Mouse (Mus musculus): ENCODE data around the gene Rita1. TPM values are rescaled to one million over a fixed set of nuclear protein-coding genes. Genes with fewer than 3 reads are reported as not detected.

Gene Rita1
- polyA plus RNA-seq, 1 experiment = 13.0 TPM

DNA sequence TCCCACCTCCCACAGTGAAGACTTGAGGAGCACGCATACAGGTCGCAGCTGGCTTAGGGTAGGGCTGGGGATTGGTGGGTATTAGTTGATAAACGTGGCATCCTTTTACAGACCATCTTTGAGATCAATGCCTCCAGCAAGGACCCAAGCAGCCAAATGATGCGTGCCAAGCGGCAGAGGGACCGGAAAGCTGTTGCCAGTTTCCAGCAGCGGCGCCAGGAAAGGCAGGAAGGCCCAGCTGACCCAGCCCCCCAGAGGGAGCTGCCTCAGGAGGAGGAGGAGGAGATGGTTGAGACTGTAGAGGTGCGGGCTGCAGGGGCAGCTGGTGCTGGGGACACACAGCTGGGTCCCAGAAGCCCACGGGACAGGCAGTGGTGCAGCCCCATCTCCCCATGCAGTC lies 12.0 kb upstream of the Rita1 start:
- TF ChIP-seq CTCF (IDR thresholded peaks at IDR 0.05; ENCODE audit: low read depth, low read length) (no peak), POLR2A (IDR thresholded peaks at IDR 0.05; ENCODE audit: insufficient read depth, low read length) (no peak), EP300 (IDR thresholded peaks at IDR 0.05; ENCODE audit: insufficient read depth, low read depth, low read length) (no peak)
- H3K4me3 ChIP-seq (ENCODE audit: low read depth, low read length) = no peak overlapping the region
- H3K27me3 ChIP-seq (ENCODE audit: control insufficient read depth, insufficient read depth, low read length, poor library complexity, severe bottlenecking) = no peaks in the 10 kb centered on the region
- H3K9me3 ChIP-seq (replicated peaks; ENCODE audit: control insufficient read depth, insufficient read depth, low read length, poor library complexity, severe bottlenecking) = no peaks in the 10 kb centered on the region
- no peak overlapping the region for H3K27ac ChIP-seq (ENCODE audit: insufficient read depth, low read length)
- H3K4me1 ChIP-seq (ENCODE audit: control insufficient read depth, insufficient read depth, low read length) = peaks cover 7% of the 10 kb centered on the region
- no peak overlapping the region for H3K9ac ChIP-seq (ENCODE audit: low read depth, poor library complexity, severe bottlenecking)
- H3K36me3 ChIP-seq (ENCODE audit: control insufficient read depth, insufficient read depth, low read length, poor library complexity, severe bottlenecking) = peaks cover 35% of the 10 kb centered on the region

DNA sequence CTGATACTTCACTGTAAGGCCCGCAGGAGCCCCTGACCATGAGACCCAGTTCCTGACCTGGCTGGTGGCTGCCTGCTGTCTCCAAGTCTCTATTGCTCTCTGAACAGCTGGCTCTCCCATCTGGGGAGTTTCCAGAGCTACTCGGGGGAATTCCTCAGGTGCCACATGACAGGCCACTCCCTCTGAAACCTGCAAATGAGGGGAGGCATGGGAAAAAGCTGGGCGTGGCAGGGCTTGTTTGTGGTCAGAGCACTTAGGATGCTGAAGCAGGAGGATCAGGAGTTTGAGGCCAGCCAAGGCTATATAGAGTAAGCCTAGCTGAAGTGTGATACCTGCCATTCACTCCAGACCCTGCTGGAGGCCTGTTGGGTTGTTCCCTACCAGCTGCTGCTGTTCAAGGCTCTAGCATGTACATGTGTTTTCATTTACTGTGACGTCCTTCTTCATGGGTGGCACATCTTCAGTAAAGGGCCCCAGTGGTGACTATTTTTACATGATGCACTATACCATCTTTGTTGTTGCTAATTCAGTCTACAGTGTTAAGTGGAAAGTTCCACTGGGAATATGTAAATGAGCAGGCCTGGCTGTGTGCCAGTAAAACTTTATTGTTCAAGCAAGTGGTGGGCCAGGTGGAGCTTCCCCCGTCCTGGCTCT lies 9.9 kb upstream of the Rita1 start:
- TF ChIP-seq EP300 (IDR thresholded peaks at IDR 0.05; ENCODE audit: insufficient read depth, low read depth, low read length) = peak; percentile 36; the same call in 1 of the 2 replicates
- no peak for TF ChIP-seq CTCF (IDR thresholded peaks at IDR 0.05; ENCODE audit: low read depth, low read length)
- no peak overlapping the region for H3K9ac ChIP-seq (ENCODE audit: low read depth, poor library complexity, severe bottlenecking)

DNA sequence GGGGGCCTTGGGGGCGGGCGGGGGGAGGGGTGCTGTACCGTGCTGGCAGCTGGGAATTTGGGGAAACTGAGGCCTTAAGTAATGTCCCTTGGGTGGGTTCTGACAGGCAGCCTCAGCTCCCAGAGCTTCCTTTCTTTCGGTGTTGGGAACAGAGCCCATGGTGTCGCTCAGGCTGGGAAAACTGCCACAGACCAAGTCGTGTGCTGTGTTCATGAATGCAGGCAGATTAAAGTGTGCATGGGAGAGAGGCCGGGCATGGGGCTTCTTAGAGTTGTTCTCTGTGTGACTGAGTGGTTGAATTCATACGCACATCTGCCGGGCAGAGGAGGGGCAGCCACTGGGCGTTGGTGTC lies 9.4 kb upstream of the Rita1 start:
- no peak overlapping the region for H3K27ac ChIP-seq (ENCODE audit: insufficient read depth, low read length)
- H3K4me1 ChIP-seq (ENCODE audit: control insufficient read depth, insufficient read depth, low read length) = peaks cover 8% of the 10 kb centered on the region
- H3K27me3 ChIP-seq (ENCODE audit: control insufficient read depth, insufficient read depth, low read length, poor library complexity, severe bottlenecking) = no peaks in the 10 kb centered on the region
- peaks cover 39% of the 10 kb centered on the region for H3K36me3 ChIP-seq (ENCODE audit: control insufficient read depth, insufficient read depth, low read length, poor library complexity, severe bottlenecking)
- H3K9ac ChIP-seq (ENCODE audit: low read depth, poor library complexity, severe bottlenecking) = no peak overlapping the region
- H3K9me3 ChIP-seq (replicated peaks; ENCODE audit: control insufficient read depth, insufficient read depth, low read length, poor library complexity, severe bottlenecking) = no peaks in the 10 kb centered on the region
- no peak overlapping the region for H3K4me3 ChIP-seq (ENCODE audit: low read depth, low read length)
- TF ChIP-seq POLR2A (IDR thresholded peaks at IDR 0.05; ENCODE audit: insufficient read depth, low read length) (no peak), EP300 (IDR thresholded peaks at IDR 0.05; ENCODE audit: insufficient read depth, low read depth, low read length) (no peak), CTCF (IDR thresholded peaks at IDR 0.05; ENCODE audit: low read depth, low read length) (no peak)

More for the DNA sequence above, 9.9 kb upstream of the Rita1 start:
- Histone ChIP-seq H3K4me3 (ENCODE audit: low read depth, low read length) (no peak overlapping the region), H3K9me3 (replicated peaks; ENCODE audit: control insufficient read depth, insufficient read depth, low read length, poor library complexity, severe bottlenecking) (no peaks in the 10 kb centered on the region), H3K27ac (ENCODE audit: insufficient read depth, low read length) (peak overlapping the region; percentile 29), H3K36me3 (ENCODE audit: control insufficient read depth, insufficient read depth, low read length, poor library complexity, severe bottlenecking) (peaks cover 41% of the 10 kb centered on the region), H3K27me3 (ENCODE audit: control insufficient read depth, insufficient read depth, low read length, poor library complexity, severe bottlenecking) (no peaks in the 10 kb centered on the region), H3K4me1 (ENCODE audit: control insufficient read depth, insufficient read depth, low read length) (peaks cover 8% of the 10 kb centered on the region)

DNA sequence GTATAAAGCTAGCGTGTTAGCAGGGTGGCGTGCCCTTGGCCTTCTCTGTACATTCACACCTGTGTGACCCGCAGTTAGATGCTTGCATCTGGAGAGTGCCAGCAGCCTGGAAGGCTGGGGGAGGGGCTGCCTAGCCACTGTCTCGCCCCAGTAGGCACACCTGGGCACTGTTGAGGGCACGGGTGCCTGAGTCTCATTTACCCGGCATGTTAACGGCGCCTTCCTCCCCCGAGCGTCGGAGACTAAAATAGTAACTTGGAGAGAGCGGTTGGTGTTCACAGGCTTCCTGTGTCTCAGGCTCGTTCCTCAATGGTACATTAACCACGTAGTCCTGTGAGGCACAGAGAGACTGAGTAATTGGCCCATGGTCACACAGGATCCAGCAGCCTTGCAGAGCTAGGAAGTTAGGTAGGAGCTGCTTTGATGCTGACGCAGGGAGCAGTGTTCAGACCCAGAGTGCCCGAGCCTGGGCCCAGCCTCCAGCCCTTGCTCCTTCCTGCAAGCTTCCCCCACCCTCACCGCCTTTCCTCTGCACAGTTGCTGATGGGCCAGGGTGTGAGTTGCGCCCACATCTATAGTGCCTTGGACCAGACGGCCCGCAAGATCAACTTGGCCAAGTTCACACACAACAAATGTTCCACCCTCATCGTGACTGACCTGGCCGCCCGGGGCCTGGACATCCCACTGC lies 8.8 kb upstream of the Rita1 start:
- H3K4me1 ChIP-seq (ENCODE audit: control insufficient read depth, insufficient read depth, low read length) = peaks cover 8% of the 10 kb centered on the region
- no peak overlapping the region for H3K9ac ChIP-seq (ENCODE audit: low read depth, poor library complexity, severe bottlenecking)
- TF ChIP-seq EP300 (IDR thresholded peaks at IDR 0.05; ENCODE audit: insufficient read depth, low read depth, low read length) (no peak), POLR2A (IDR thresholded peaks at IDR 0.05; ENCODE audit: insufficient read depth, low read length) (no peak), CTCF (IDR thresholded peaks at IDR 0.05; ENCODE audit: low read depth, low read length) (no peak)
- no peaks in the 10 kb centered on the region for H3K27me3 ChIP-seq (ENCODE audit: control insufficient read depth, insufficient read depth, low read length, poor library complexity, severe bottlenecking)
- H3K27ac ChIP-seq (ENCODE audit: insufficient read depth, low read length) = no peak overlapping the region
- H3K36me3 ChIP-seq (ENCODE audit: control insufficient read depth, insufficient read depth, low read length, poor library complexity, severe bottlenecking) = peaks cover 42% of the 10 kb centered on the region
- H3K4me3 ChIP-seq (ENCODE audit: low read depth, low read length) = no peak overlapping the region
- no peaks in the 10 kb centered on the region for H3K9me3 ChIP-seq (replicated peaks; ENCODE audit: control insufficient read depth, insufficient read depth, low read length, poor library complexity, severe bottlenecking)

DNA sequence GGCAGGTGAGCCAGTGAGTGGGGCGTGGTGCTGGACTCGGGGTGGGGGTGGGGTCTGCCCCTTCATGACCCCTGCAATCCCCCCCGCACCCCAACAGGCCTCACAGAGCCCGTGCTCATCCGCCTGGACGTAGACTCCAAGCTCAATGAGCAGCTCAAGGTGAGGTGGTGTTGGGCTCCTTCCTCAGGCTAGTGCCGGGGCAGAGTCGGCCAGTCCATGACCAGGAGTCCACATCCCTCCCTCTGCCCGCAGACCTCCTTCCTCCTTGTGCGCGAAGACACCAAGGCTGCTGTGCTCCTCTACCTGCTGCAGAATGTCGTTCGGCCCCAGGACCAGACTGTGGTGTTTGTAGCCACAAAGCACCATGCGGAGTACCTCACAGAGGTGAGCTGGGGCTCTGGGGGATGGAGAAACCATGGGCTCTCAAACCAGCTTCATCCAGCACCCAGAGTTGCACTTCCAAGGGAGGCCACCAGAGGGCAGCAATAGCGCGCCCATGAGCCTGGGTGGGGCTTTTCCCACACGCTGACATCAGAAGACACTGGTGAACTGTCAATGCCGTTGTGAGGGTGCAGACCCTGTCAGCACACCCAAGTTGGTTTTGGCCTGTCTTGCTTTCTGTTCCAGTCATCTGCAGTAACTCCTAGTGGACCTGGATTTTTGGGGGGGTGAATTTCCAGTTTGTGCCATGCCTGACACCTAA lies 8.1 kb upstream of the Rita1 start:
- TF ChIP-seq POLR2A (IDR thresholded peaks at IDR 0.05; ENCODE audit: insufficient read depth, low read length) (no peak), EP300 (IDR thresholded peaks at IDR 0.05; ENCODE audit: insufficient read depth, low read depth, low read length) (no peak), CTCF (IDR thresholded peaks at IDR 0.05; ENCODE audit: low read depth, low read length) (peak; percentile 94)
- H3K4me3 ChIP-seq (ENCODE audit: low read depth, low read length) = no peak overlapping the region
- no peak overlapping the region for H3K9ac ChIP-seq (ENCODE audit: low read depth, poor library complexity, severe bottlenecking)
- no peaks in the 10 kb centered on the region for H3K9me3 ChIP-seq (replicated peaks; ENCODE audit: control insufficient read depth, insufficient read depth, low read length, poor library complexity, severe bottlenecking)
- H3K4me1 ChIP-seq (ENCODE audit: control insufficient read depth, insufficient read depth, low read length) = peaks cover 8% of the 10 kb centered on the region
- H3K36me3 ChIP-seq (ENCODE audit: control insufficient read depth, insufficient read depth, low read length, poor library complexity, severe bottlenecking) = peaks cover 42% of the 10 kb centered on the region
- no peak overlapping the region for H3K27ac ChIP-seq (ENCODE audit: insufficient read depth, low read length)
- H3K27me3 ChIP-seq (ENCODE audit: control insufficient read depth, insufficient read depth, low read length, poor library complexity, severe bottlenecking) = no peaks in the 10 kb centered on the region

DNA sequence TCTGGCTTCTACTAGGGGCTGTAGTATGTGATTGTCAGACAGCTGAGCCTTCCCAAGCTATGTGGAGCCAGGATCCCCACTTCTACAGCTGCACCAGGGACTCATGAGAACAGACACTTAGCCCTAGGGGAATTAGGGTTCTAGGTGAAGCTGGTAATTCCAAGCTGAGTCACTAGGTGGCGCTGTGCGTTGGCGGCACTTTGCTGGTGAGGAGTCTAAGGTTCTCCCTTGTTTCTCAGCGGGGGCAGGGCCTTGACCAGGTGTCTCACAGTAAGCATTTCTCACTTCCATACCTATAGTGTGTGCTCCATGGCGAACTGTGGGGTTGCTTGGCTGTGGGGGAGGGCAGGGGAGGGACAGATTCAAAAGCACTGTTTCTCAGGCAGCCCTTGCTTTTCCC lies 6.8 kb upstream of the Rita1 start:
- no peaks in the 10 kb centered on the region for H3K27me3 ChIP-seq (ENCODE audit: control insufficient read depth, insufficient read depth, low read length, poor library complexity, severe bottlenecking)
- peaks cover 35% of the 10 kb centered on the region for H3K36me3 ChIP-seq (ENCODE audit: control insufficient read depth, insufficient read depth, low read length, poor library complexity, severe bottlenecking)
- no peaks in the 10 kb centered on the region for H3K9me3 ChIP-seq (replicated peaks; ENCODE audit: control insufficient read depth, insufficient read depth, low read length, poor library complexity, severe bottlenecking)
- peak overlapping the region; percentile 63 for H3K27ac ChIP-seq (ENCODE audit: insufficient read depth, low read length)
- H3K4me3 ChIP-seq (ENCODE audit: low read depth, low read length) = no peak overlapping the region
- H3K9ac ChIP-seq (ENCODE audit: low read depth, poor library complexity, severe bottlenecking) = no peak overlapping the region
- peaks cover 8% of the 10 kb centered on the region for H3K4me1 ChIP-seq (ENCODE audit: control insufficient read depth, insufficient read depth, low read length)
- peak; percentile 99 for TF ChIP-seq CTCF (IDR thresholded peaks at IDR 0.05; ENCODE audit: low read depth, low read length)
- TF ChIP-seq EP300 (IDR thresholded peaks at IDR 0.05; ENCODE audit: insufficient read depth, low read depth, low read length) = no peak
